Mouse (Mus musculus) spleen, adult 2 months (tissue): ENCODE data around the gene Gpr146. TPM values are rescaled to one million over a fixed set of nuclear protein-coding genes. Genes with fewer than 3 reads are reported as not detected.
A peak's percentile ranks its signal among the peaks of the same experiment; 100 is the strongest.

Source experiments
- DNase-seq, 2 experiments: peaks; one replicate each; pipeline versions ENCODE4 v3.0.0 to v3.0.0-alpha.2; 2012 to 2021; ENCODE audit warnings: low spot score in 2 of 2, low read depth in 1 of 2
- H3K27ac ChIP-seq: fragments of 200-500 bp; 2 replicates; pipeline ENCODE4 v1.5.1; 2012; ENCODE audit warnings: low read length, inconsistent platforms; ENCODE audit not compliant: insufficient read depth
- H3K27me3 ChIP-seq: fragments of 200-500 bp; 2 replicates; pipeline ENCODE4 v1.6.1; 2012; ENCODE audit warnings: mild to moderate bottlenecking, moderate library complexity, low read length, inconsistent platforms; ENCODE audit not compliant: control insufficient read depth, insufficient read depth
- H3K36me3 ChIP-seq: fragments of 200-500 bp; 2 replicates; pipeline ENCODE4 v1.6.1; 2012; ENCODE audit warnings: mild to moderate bottlenecking, low read length, inconsistent platforms; ENCODE audit not compliant: control insufficient read depth, insufficient read depth
- H3K4me1 ChIP-seq: fragments of 200-500 bp; 2 replicates; pipeline ENCODE4 v1.6.1; 2011; ENCODE audit warnings: inconsistent platforms; ENCODE audit not compliant: control insufficient read depth, insufficient read depth, insufficient read length
- H3K4me3 ChIP-seq: fragments of 200-500 bp; 2 replicates; pipeline ENCODE4 v1.5.1; 2011; ENCODE audit warnings: mild to moderate bottlenecking, inconsistent platforms; ENCODE audit not compliant: insufficient read depth, insufficient read length; ENCODE audit errors: extremely low read depth
- CTCF ChIP-seq: fragments of 200-500 bp; IDR thresholded peaks from 2 replicates; pipeline ENCODE4 v1.5.1; 2011; ENCODE audit warnings: mild to moderate bottlenecking, inconsistent platforms; ENCODE audit not compliant: insufficient read depth, insufficient read length, insufficient replicate concordance; ENCODE audit errors: extremely low read depth
- POLR2A ChIP-seq: fragments of 200-500 bp; IDR thresholded peaks from 2 replicates; pipeline ENCODE4 v1.6.1; 2011; ENCODE audit warnings: low read depth, low read length, inconsistent platforms
- WGBS: fragments of 180-500 bp; shearing (Covaris S2); methylation state at CpG from one replicate; pipeline ENCODE4 v1.1.7; 2018; 5-methylcytosine and 5-hydroxymethylcytosine counted together
- polyA plus RNA-seq: library from polyadenylated mRNA; depleted of rRNA; stranded (reverse); fragments of >200 nt; gene quantifications from 2 replicates; pipeline ENCODE4 v1.2.3, GENCODE M21; 2012

The Gpr146 gene
- polyA plus RNA-seq, 1 experiment = 32.2 TPM

- Histone ChIP-seq H3K4me3 (peak overlapping the region; percentile 89), H3K36me3 (no peaks in the 10 kb centered on the region), H3K27ac (peak overlapping the region; percentile 91), H3K4me1 (peaks cover 33% of the 10 kb centered on the region), H3K27me3 (no peaks in the 10 kb centered on the region)
- no peak for TF ChIP-seq CTCF
- peak; percentile 85 for TF ChIP-seq POLR2A
- peak; percentile 80 to 89 for DNase-seq
- 2% methylated on average over 39 of the region's 39 CpGs for WGBS
These were observed 5.7 kb upstream of the Gpr146 start for GRCm38 (mm10) chr5:139371631-139372401.

GRCm38 (mm10) chr5:139373126-139373525 lies 4.4 kb upstream of the Gpr146 start:
- WGBS = 63% methylated on average over 3 of the region's 3 CpGs
- Histone ChIP-seq H3K27me3 (no peaks in the 10 kb centered on the region), H3K4me3 (no peak overlapping the region), H3K4me1 (peaks cover 31% of the 10 kb centered on the region; the same call in 1 of the 2 replicates), H3K27ac (no peak overlapping the region), H3K36me3 (no peaks in the 10 kb centered on the region)
- no peak for DNase-seq
- TF ChIP-seq POLR2A (no peak), CTCF (no peak)

GRCm38 (mm10) chr5:139373889-139374444 lies 3.5 kb upstream of the Gpr146 start:
- Histone ChIP-seq H3K27ac (no peak overlapping the region), H3K4me3 (no peak overlapping the region), H3K4me1 (peaks cover 26% of the 10 kb centered on the region; the same call in 1 of the 2 replicates), H3K36me3 (no peaks in the 10 kb centered on the region), H3K27me3 (no peaks in the 10 kb centered on the region)
- DNase-seq = no peak
- WGBS = 66% methylated on average over 6 of the region's 6 CpGs
- TF ChIP-seq CTCF (no peak), POLR2A (no peak)

GRCm38 (mm10) chr5:139374841-139375240 lies 2.7 kb upstream of the Gpr146 start:
- WGBS = 90% methylated on average over 2 of the region's 2 CpGs
- no peaks in the 10 kb centered on the region for H3K27me3 ChIP-seq
- no peak for TF ChIP-seq CTCF
- no peak for TF ChIP-seq POLR2A
- H3K4me1 ChIP-seq = peaks cover 26% of the 10 kb centered on the region; the same call in 1 of the 2 replicates
- H3K27ac ChIP-seq = no peak overlapping the region
- no peak for DNase-seq
- H3K36me3 ChIP-seq = no peaks in the 10 kb centered on the region
- no peak overlapping the region for H3K4me3 ChIP-seq

- H3K4me1 ChIP-seq = peaks cover 24% of the 10 kb centered on the region; the same call in 1 of the 2 replicates
- H3K36me3 ChIP-seq = no peaks in the 10 kb centered on the region
- 31% methylated on average over 7 of the region's 7 CpGs for WGBS
- H3K27ac ChIP-seq = peak overlapping the region; percentile 84
- H3K4me3 ChIP-seq = no peak overlapping the region
- no peaks in the 10 kb centered on the region for H3K27me3 ChIP-seq
- DNase-seq = no peak
- TF ChIP-seq POLR2A (no peak), CTCF (no peak)
These were observed 717 bp downstream of the Gpr146 start for GRCm38 (mm10) chr5:139378271-139378556.

GRCm38 (mm10) chr5:139378986-139379629 lies 1.6 kb downstream of the Gpr146 start:
- Histone ChIP-seq H3K4me3 (no peak overlapping the region), H3K27ac (peak overlapping the region; percentile 72), H3K36me3 (no peaks in the 10 kb centered on the region; the same call in 1 of the 2 replicates), H3K4me1 (peaks cover 29% of the 10 kb centered on the region; the same call in 1 of the 2 replicates), H3K27me3 (no peaks in the 10 kb centered on the region)
- no peak for TF ChIP-seq POLR2A
- TF ChIP-seq CTCF = no peak
- DNase-seq = no peak
- 29% methylated on average over 21 of the region's 21 CpGs for WGBS
